Comparison of ENCODE assay signal across 11 mouse cellular contexts in the genomic region with DNA sequence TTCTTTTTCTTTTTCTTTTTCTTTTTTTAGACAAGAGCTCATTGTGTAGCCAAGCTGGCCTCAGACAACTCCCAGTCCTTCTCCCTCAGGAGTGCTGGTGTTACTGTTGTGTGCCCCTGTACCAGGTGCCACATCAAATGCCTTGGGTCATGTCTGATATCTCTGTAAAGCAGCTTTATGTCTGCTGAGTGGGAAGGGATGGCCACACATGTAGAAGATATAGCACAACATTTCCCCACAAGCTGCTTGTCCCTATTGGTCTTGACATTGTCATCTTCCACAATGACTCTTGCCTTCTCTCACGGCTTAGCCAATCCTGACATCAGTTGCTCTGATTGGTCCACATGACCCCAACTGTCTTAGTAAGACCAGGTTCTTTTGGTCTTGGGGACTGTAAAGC.
"Had no signal": no experiment of that assay in that cellular context is flagged by ENCODE, and none has a peak within 500 bp of the region (broad histone marks: within the 10 kb centered on the region; RNA-seq: fewer than 3 reads in every experiment).

No protein-coding gene starts in this region.

- H3K36me3 ChIP-seq: kidney, embryonic 15.5 days; midbrain, embryonic 12.5 days had no signal

- H3K4me2 ChIP-seq: kidney, embryonic 15.5 days; limb, embryonic 13.5 days; midbrain, embryonic 12.5 days had no signal

- H3K27me3 ChIP-seq: kidney, embryonic 15.5 days; limb, embryonic 13.5 days; midbrain, embryonic 12.5 days had no signal

- H3K27ac ChIP-seq: kidney, embryonic 15.5 days; midbrain, embryonic 12.5 days had no signal

- H3K9me3 ChIP-seq: kidney, embryonic 15.5 days; limb, embryonic 13.5 days; midbrain, embryonic 12.5 days had no signal

- H3K9ac ChIP-seq: kidney, embryonic 15.5 days; midbrain, embryonic 12.5 days had no signal

- ATAC-seq: intestine, embryonic 16.5 days; midbrain, embryonic 16.5 days had no signal

- H3K4me3 ChIP-seq: kidney, embryonic 15.5 days; limb, embryonic 13.5 days; midbrain, embryonic 12.5 days had no signal

- DNase-seq: kidney, adult 2 months; kidney, postnatal 14 days; left cerebral cortex, postnatal 4 days; lung, adult 18-20 months; right cerebral cortex, postnatal 25 days; thymus, postnatal 14 days had no signal
